Mouse (Mus musculus): ENCODE measurements around the gene Gse1.

GRCm38 (mm10) chr8:120416522-120417394, 188.5 kb downstream of the Gse1 start:
- no peak for TF ChIP-seq POLR2A (IDR thresholded peaks at IDR 0.05; ENCODE audit: insufficient read length, low read depth)
- no peak for TF ChIP-seq MAX (IDR thresholded peaks at IDR 0.05; ENCODE audit: low read depth)
- TF ChIP-seq MYOD1 (IDR thresholded peaks at IDR 0.05; ENCODE audit: control insufficient read depth in 1 of 3, insufficient read length in 2 of 3, low read depth in 2 of 3): peak in 2 of 3 experiments; percentile 81 to 87
- peak; percentile 33 for TF ChIP-seq TCF12 (IDR thresholded peaks at IDR 0.05; ENCODE audit: insufficient read depth, poor library complexity, severe bottlenecking)
- no peak for TF ChIP-seq E2F4 (IDR thresholded peaks at IDR 0.05; ENCODE audit: insufficient read depth)
- TF ChIP-seq USF1 (IDR thresholded peaks at IDR 0.05; ENCODE audit: low read depth): no peak
- no peak for TF ChIP-seq SRF (IDR thresholded peaks at IDR 0.05; ENCODE audit: control insufficient read depth, insufficient read length, low read depth)
- TF ChIP-seq CEBPB (IDR thresholded peaks at IDR 0.05; ENCODE audit: insufficient read depth, poor library complexity, severe bottlenecking): no peak
- no peak for TF ChIP-seq REST (IDR thresholded peaks at IDR 0.05; ENCODE audit: insufficient read depth, insufficient read length)

Measured in myocyte (in vitro differentiated cells).